Mouse (Mus musculus) ovary, postnatal 36 days (tissue): Measurements from ENCODE around the gene Pnpla6.

Source experiments
- DNase-seq: peaks from one replicate; pipeline ENCODE4 v3.0.0; 2022; ENCODE audit warnings: low spot score, mixed read lengths

The Pnpla6 gene

GRCm38 (mm10) chr8:3507979-3508754 is 7.0 kb upstream of the Pnpla6 start:
- no peak for DNase-seq

GRCm38 (mm10) chr8:3514681-3515247 is 420 bp upstream of the Pnpla6 start:
- no peak for DNase-seq

DNA sequence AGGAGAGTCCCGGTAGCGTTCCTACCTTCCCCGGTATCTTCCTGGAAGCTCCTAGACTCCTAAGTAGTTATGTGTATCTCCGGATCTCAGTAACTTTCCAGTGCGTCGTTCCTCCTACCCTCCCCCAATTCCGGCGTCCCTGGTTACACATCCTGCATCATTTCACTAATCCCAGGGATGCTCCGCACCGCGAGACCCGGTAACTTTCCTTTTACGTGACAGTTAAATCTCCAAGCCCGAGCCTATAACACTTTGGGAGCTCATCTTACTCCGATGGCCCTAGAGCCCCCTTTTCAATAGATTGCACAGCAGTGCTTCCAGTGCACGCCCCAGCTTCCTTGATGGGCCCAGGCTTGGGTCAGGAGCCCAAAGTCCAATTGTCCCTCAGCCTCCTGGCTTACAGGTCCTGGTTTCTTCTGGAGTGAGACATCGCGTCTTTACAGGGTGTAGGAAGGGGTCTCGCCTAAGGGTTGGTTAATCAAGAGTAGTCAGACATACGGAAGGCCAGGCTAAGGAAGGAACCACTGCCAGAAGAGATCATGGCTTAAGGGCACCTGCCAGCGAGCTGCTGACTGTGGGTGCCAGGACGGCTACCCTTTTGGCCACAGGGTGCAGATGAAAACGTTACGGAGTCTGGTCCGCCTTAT is 710 bp downstream of the Pnpla6 start:
- DNase-seq = peak; percentile 32

- peak; percentile 87 for DNase-seq
Measured at GRCm38 (mm10) chr8:3516450-3517116, 1.4 kb downstream of the Pnpla6 start.

- DNase-seq = peak; percentile 30
Measured at GRCm38 (mm10) chr8:3517117-3517495, 1.9 kb downstream of the Pnpla6 start.

GRCm38 (mm10) chr8:3522007-3522697 is 7.0 kb downstream of the Pnpla6 start:
- no peak for DNase-seq

GRCm38 (mm10) chr8:3530816-3531215 is 15.6 kb downstream of the Pnpla6 start:
- no peak for DNase-seq

GRCm38 (mm10) chr8:3531936-3532335 is 16.8 kb downstream of the Pnpla6 start:
- DNase-seq = no peak

GRCm38 (mm10) chr8:3536053-3536841 is 21.1 kb downstream of the Pnpla6 start:
- DNase-seq = no peak

DNA sequence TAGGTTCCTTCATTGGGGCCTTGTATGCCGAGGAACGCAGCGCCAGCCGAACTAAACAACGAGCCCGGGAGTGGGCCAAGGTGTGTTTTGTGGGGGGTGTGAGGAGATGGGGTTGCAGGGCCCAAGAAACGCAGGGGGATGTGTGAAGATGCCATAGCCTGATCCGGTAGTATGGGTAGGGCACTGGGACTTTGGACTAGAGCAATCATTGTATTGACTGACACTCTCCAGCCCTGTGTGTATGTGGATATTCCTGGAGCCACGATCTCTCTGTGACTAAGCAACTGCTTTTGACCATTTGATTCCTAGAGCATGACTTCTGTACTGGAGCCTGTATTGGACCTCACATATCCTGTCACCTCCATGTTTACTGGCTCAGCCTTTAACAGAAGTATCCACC is 21.8 kb downstream of the Pnpla6 start:
- no peak for DNase-seq

GRCm38 (mm10) chr8:3537666-3538065 is 22.5 kb downstream of the Pnpla6 start:
- no peak for DNase-seq

GRCm38 (mm10) chr8:3539146-3539545 is 24.0 kb downstream of the Pnpla6 start:
- no peak for DNase-seq

DNA sequence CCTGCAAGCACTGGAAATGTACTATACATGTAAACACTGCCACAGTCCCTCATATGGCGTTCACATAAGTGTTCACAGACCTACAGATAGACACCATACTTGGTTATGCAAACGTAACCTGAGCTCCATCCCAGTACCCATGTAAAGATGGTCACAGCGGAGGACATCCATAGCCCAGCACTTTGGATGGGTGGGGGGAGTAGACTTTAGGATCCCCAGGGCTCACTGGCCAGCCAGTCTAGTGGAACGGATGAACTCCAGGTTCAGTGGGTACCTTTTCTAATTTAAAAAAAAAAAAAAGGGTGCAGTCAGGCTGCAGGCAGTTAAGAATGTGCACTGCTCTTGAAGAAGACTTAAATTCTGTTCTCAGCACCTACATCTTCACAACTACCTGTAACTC is 24.9 kb downstream of the Pnpla6 start:
- no peak for DNase-seq

GRCm38 (mm10) chr8:3546511-3546910 is 31.3 kb downstream of the Pnpla6 start:
- no peak for DNase-seq

GRCm38 (mm10) chr8:3552240-3552639 is 37.1 kb downstream of the Pnpla6 start:
- DNase-seq = no peak

GRCm38 (mm10) chr8:3556114-3556513 is 40.9 kb downstream of the Pnpla6 start:
- DNase-seq = no peak

DNA sequence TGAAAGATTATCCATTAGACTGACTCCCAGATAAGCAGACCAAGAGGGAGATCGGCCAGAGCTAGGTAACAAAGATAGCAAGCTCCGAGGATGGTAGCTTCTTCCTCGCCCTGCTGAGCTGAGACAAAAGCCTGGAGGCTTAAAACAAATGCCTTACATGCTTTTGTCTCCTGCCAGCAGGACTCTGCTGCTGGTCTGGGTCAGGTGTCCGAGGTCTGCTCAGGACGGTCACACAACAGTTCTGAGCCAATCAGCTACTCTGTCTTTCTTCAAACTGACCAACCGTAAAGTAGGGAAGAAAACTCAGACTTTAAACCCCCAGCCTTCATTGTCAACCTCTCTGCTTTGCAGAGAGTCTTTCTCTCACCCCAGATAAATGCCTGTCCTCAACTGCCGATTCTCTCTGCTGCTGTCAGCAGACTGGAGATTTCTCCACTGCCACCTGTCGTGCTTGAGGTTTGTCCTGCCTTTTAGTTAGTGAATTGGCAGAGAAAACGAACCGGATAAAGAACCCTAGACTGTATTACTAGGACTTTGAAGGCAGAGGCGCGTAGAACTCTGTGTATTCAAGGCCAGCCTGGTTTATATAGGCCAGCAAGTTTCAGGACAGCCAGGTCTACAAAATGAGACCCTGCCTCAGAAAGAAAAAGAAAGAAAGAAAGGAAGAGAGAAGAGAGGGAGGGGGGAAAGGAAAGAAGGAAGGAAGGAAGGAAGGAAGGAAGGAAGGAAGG is 52.6 kb downstream of the Pnpla6 start, which contains the start of gene C330021F23Rik:
C330021F23Rik (plus strand) TSS at position 350 of the 731 bp plus-strand sequence.
- DNase-seq = no peak

- no peak for DNase-seq
Measured at GRCm38 (mm10) chr8:3568378-3568777, 53.2 kb downstream of the Pnpla6 start.

- DNase-seq = no peak
Measured at GRCm38 (mm10) chr8:3569784-3570183, 54.6 kb downstream of the Pnpla6 start.

GRCm38 (mm10) chr8:3574546-3574945 is 59.4 kb downstream of the Pnpla6 start:
- DNase-seq = no peak
